Mouse (Mus musculus): Measurements from ENCODE around the gene Chd4. TPM values are rescaled to one million over a fixed set of nuclear protein-coding genes. Genes with fewer than 3 reads are reported as not detected.

Gene Chd4
- total and polyA plus RNA-seq, 3 experiments = 93.0 to 232 (median 173) TPM

GRCm38 (mm10) chr6:125096279-125096596 is 457 bp downstream of the Chd4 start:
- Histone ChIP-seq H3K79me2 (ENCODE audit: control insufficient read depth, insufficient read depth, low read length, poor library complexity) (peaks cover 37% of the 10 kb centered on the region), H3K9ac (ENCODE audit: control insufficient read depth, low read depth, low read length, poor library complexity, severe bottlenecking) (peak overlapping the region; percentile 98), H3K27ac (ENCODE audit: control insufficient read depth, low read depth, low read length) (peak overlapping the region; percentile 85), H3K9me3 (replicated peaks; ENCODE audit: insufficient read depth, low read length) (no peaks in the 10 kb centered on the region), H3K4me3 (ENCODE audit: control insufficient read depth in 1 of 2, insufficient read depth in 1 of 2, low read depth in 2 of 2, low read length in 2 of 2) (peak overlapping the region; percentile 84 to 90), H3K36me3 (ENCODE audit: control insufficient read depth in 1 of 2, insufficient read depth in 2 of 2, low read length in 2 of 2) (peaks cover 14 to 25% of the 10 kb centered on the region in 2 experiments), H3K27me3 (ENCODE audit: control insufficient read depth in 1 of 2, insufficient read depth in 2 of 2, low read length in 2 of 2) (no peaks in the 10 kb centered on the region), H3K4me1 (ENCODE audit: control insufficient read depth in 1 of 2, insufficient read depth in 2 of 2, low read length in 2 of 2) (peaks cover 9 to 28% of the 10 kb centered on the region in 2 experiments)
- no peak for DNase-seq (ENCODE audit: low read depth, low spot score)
- TF ChIP-seq USF1 (IDR thresholded peaks at IDR 0.05; ENCODE audit: low read depth, low read length) = 0 out of 2 replicates have a peak, but pooled peaks have one; percentile 34
- TF ChIP-seq ZC3H11A (IDR thresholded peaks at IDR 0.05; ENCODE audit: low read depth, low read length) = no peak
- peak; percentile 31; the same call in 1 of the 2 replicates for TF ChIP-seq CHD1 (IDR thresholded peaks at IDR 0.05; ENCODE audit: low read depth, low read length)
- TF ChIP-seq MAX (IDR thresholded peaks at IDR 0.05; ENCODE audit: low read length) = no peak
- TF ChIP-seq MYC (IDR thresholded peaks at IDR 0.05; ENCODE audit: low read depth, low read length) = peak; percentile 20; the same call in 1 of the 2 replicates
- no peak for TF ChIP-seq CTCF (IDR thresholded peaks at IDR 0.05 in 2 of 3, conservative IDR thresholded peaks at IDR 0.05 in 1 of 3; ENCODE audit: control insufficient read depth in 1 of 3, insufficient read depth in 1 of 3, low read depth in 2 of 3, low read length in 3 of 3, poor library complexity in 1 of 3, severe bottlenecking in 1 of 3)
- TF ChIP-seq SIN3A (IDR thresholded peaks at IDR 0.05; ENCODE audit: low read length) = no peak
- TF ChIP-seq MXI1 (IDR thresholded peaks at IDR 0.05; ENCODE audit: low read depth, low read length) = peak; percentile 15; the same call in 1 of the 2 replicates
- no peak for TF ChIP-seq MAFK (IDR thresholded peaks at IDR 0.05; ENCODE audit: borderline replicate concordance, low read depth, low read length)
- no peak for TF ChIP-seq TAL1 (IDR thresholded peaks at IDR 0.05; ENCODE audit: low read length)
- TF ChIP-seq TBP (IDR thresholded peaks at IDR 0.05; ENCODE audit: low read depth, low read length) = peak; percentile 5; the same call in 1 of the 2 replicates
- TF ChIP-seq GABPA (IDR thresholded peaks at IDR 0.05; ENCODE audit: low read depth, low read length) = no peak
- TF ChIP-seq RAD21 (IDR thresholded peaks at IDR 0.05; ENCODE audit: low read depth, low read length) = no peak
- TF ChIP-seq ZNF384 (IDR thresholded peaks at IDR 0.05; ENCODE audit: low read depth, low read length) = no peak

- no peaks in the 10 kb centered on the region for H3K9me3 ChIP-seq (replicated peaks; ENCODE audit: insufficient read depth, low read length)
- H3K4me3 ChIP-seq (ENCODE audit: control insufficient read depth in 1 of 2, insufficient read depth in 1 of 2, low read depth in 2 of 2, low read length in 2 of 2) = peak overlapping the region; percentile 84 to 90
- peak; percentile 54 for DNase-seq (ENCODE audit: low read depth, low spot score)
- H3K36me3 ChIP-seq (ENCODE audit: control insufficient read depth in 1 of 2, insufficient read depth in 2 of 2, low read length in 2 of 2) = peaks cover 15 to 24% of the 10 kb centered on the region in 2 experiments
- no peaks in the 10 kb centered on the region for H3K27me3 ChIP-seq (ENCODE audit: control insufficient read depth in 1 of 2, insufficient read depth in 2 of 2, low read length in 2 of 2)
- peaks cover 9 to 27% of the 10 kb centered on the region in 2 experiments for H3K4me1 ChIP-seq (ENCODE audit: control insufficient read depth in 1 of 2, insufficient read depth in 2 of 2, low read length in 2 of 2)
- peak overlapping the region; percentile 59 for H3K27ac ChIP-seq (ENCODE audit: control insufficient read depth, low read depth, low read length)
- H3K9ac ChIP-seq (ENCODE audit: control insufficient read depth, low read depth, low read length, poor library complexity, severe bottlenecking) = peak overlapping the region; percentile 98
- peaks cover 37% of the 10 kb centered on the region for H3K79me2 ChIP-seq (ENCODE audit: control insufficient read depth, insufficient read depth, low read length, poor library complexity)
- TF ChIP-seq UBTF (IDR thresholded peaks at IDR 0.05; ENCODE audit: borderline replicate concordance, insufficient read depth, low read depth, low read length) = no peak; the same call in 1 of the 2 replicates
- TF ChIP-seq MAFK (IDR thresholded peaks at IDR 0.05; ENCODE audit: borderline replicate concordance, low read depth, low read length) = no peak
- TF ChIP-seq KAT2A (conservative IDR thresholded peaks at IDR 0.05; ENCODE audit: low read depth, low read length) = no peak
- TF ChIP-seq MXI1 (IDR thresholded peaks at IDR 0.05; ENCODE audit: low read depth, low read length) = peak; percentile 53
- peak; percentile 12; the same call in 1 of the 2 replicates for TF ChIP-seq MAZ (IDR thresholded peaks at IDR 0.05; ENCODE audit: low read depth, low read length)
- TF ChIP-seq HCFC1 (IDR thresholded peaks at IDR 0.05; ENCODE audit: low read depth, low read length) = 0 out of 2 replicates have a peak, but pooled peaks have one; percentile 17
- no peak for TF ChIP-seq BHLHE40 (IDR thresholded peaks at IDR 0.05; ENCODE audit: borderline replicate concordance, low read depth, low read length)
- no peak for TF ChIP-seq E2F4 (IDR thresholded peaks at IDR 0.05; ENCODE audit: borderline replicate concordance, low read depth, low read length)
- TF ChIP-seq POLR2A (IDR thresholded peaks at IDR 0.05; ENCODE audit: control insufficient read depth in 1 of 2, insufficient read depth in 1 of 2, low read depth in 1 of 2, low read length in 2 of 2, poor library complexity in 1 of 2) = peak; percentile 26 to 29; a peak in 1 of 4 replicates
- no peak for TF ChIP-seq TBP (IDR thresholded peaks at IDR 0.05; ENCODE audit: low read depth, low read length)
- no peak for TF ChIP-seq USF2 (IDR thresholded peaks at IDR 0.05; ENCODE audit: borderline replicate concordance in 1 of 2, insufficient read depth in 1 of 2, low read depth in 1 of 2, low read length in 2 of 2)
- no peak for TF ChIP-seq MAX (IDR thresholded peaks at IDR 0.05; ENCODE audit: low read length)
- TF ChIP-seq POLR2AphosphoS2 (IDR thresholded peaks at IDR 0.05; ENCODE audit: low read length) = no peak
- TF ChIP-seq MYC (IDR thresholded peaks at IDR 0.05; ENCODE audit: low read depth, low read length) = no peak
- TF ChIP-seq ZKSCAN1 (IDR thresholded peaks at IDR 0.05; ENCODE audit: low read depth, low read length) = no peak
- TF ChIP-seq ELF1 (IDR thresholded peaks at IDR 0.05; ENCODE audit: low read depth, low read length) = 0 out of 2 replicates have a peak, but pooled peaks have one; percentile 8
- TF ChIP-seq RCOR1 (IDR thresholded peaks at IDR 0.05; ENCODE audit: low read depth, low read length) = no peak
- no peak for TF ChIP-seq CTCF (IDR thresholded peaks at IDR 0.05 in 2 of 3, conservative IDR thresholded peaks at IDR 0.05 in 1 of 3; ENCODE audit: control insufficient read depth in 1 of 3, insufficient read depth in 1 of 3, low read depth in 2 of 3, low read length in 3 of 3, poor library complexity in 1 of 3, severe bottlenecking in 1 of 3)
- TF ChIP-seq GATA1 (IDR thresholded peaks at IDR 0.05; ENCODE audit: low read depth, low read length) = no peak
- no peak for TF ChIP-seq CHD2 (IDR thresholded peaks at IDR 0.05; ENCODE audit: low read length)
- TF ChIP-seq JUND (IDR thresholded peaks at IDR 0.05; ENCODE audit: low read depth, low read length) = no peak
Measured at GRCm38 (mm10) chr6:125096597-125097345, 990 bp downstream of the Chd4 start.
